Mouse (Mus musculus) yolk sac, embryonic 10.5 days (tissue): ENCODE measurements around the gene Ldah.
A peak's percentile ranks its signal among the peaks of the same experiment; 100 is the strongest.

ENCODE experiments used
- DNase-seq: peaks from one replicate; pipeline ENCODE4 v3.0.0-alpha.2; 2017; ENCODE audit warnings: low spot score

Ldah gene

DNA sequence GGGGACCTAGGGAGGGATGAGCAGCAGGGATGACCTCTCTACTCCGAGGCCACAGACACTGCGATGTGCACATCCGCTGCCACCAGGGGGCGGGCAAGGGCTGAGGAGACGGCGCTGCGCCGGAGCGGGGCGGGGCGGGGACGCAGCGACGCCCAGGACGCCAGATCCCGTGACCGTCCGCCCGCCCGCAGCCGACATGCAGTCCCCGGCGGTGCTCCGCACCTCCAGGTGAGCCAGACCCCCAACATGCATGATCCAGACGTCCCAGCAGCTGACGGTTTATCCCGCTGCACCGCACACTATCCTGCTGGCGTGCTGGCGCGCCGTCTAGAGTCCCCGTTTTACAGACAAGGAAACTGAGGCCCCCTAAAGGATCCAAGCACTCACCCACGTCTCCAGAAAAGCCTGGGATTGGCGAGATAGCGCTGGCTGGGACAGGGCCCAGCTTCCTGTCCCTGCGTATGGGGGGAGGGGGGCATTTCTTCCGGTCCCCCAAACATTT, 105.4 kb downstream of the Ldah start, which contains the start of gene Hs1bp3:
Gene Hs1bp3, plus strand, starts transcription at position 163 of the 502 bp plus-strand sequence.
- DNase-seq: peak; percentile 88

DNA sequence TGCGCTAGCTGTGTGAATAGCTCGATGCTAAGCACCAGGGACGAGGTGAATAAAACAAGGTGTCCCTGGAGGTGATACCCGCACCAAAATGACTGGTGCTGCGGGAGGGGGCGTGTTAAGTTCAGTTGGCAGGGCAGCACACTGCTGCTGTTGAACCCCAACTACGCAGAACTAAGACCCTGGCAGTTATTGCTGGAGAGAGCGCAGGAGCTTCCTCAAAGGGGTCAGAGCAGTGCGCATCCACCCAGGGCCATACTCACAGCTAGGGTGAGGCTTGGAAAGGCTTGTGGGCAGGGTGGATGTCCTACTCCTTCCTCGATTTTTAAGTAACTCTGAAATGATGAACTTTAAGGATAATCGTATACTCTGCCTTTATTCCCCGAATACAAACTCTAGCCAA, 105.9 kb downstream of the Ldah start:
- no peak for DNase-seq

DNA sequence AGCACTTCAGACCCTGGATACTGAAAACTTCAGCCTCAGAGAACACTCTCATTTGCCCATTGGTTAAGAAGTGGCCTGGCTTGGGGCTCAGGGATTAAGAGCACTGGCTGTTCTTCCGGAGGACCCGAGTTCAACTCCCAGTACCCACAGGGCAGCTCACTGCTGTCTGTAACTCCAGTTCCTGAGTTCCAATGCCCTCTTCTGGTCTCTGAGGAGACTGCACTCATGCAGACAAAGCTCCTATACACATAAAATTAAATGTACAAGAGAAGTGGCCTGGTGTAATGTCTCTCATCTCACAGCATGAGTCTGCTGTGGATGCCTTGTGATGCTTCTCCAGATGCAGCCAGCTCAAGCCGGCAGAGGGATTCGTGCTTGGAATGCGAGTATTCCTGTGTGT, 108.6 kb downstream of the Ldah start:
- DNase-seq: no peak

DNA sequence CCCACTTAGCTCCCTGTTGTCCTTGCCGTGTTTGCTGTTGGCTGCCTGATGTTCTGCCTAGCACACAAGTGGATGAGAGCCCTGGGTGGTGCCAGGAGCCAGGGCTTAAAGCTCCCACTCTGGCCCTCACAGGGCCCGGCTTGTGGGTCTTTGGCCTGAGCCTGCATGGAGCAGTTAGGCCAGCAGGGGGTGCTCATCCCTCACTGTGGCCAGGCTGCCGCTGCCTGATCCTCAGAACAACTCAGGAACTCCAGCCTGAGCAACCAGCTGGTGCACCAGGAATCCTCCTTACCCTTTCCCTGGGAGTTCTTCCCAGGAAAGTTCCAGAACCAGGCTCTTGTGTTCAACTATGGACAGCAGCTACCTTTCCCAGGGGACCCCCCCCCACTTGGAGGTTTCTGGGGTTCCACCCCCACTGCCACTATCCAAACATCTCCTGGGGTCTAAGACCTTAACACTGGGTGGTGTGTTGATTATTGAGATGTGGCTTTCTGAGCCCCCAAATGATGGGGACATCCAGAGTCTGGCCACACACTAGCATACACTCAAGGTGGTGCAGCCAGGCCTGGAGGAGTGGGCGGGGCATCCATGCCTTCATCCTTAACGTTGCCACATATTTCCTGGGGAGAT, 112.3 kb downstream of the Ldah start:
- DNase-seq: peak; percentile 46

DNA sequence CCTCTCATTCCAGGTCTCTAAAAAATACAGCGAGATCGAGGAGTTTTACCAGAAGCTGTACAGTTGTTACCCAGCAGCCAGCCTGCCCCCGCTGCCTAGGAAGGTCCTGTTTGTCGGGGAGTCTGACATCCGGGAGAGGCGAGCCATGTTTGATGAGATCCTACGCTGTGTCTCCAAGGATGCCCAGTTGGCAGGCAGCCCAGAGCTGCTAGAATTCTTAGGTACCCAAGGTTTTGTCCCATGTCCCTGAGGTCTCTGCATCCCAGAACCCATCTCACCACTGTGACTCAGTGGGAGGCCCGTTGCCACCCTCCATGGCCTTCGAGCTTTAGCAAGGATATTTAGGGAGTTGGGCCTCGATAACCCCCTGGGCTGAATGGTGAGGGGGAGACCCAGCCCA, 113.6 kb downstream of the Ldah start:
- no peak for DNase-seq

DNA sequence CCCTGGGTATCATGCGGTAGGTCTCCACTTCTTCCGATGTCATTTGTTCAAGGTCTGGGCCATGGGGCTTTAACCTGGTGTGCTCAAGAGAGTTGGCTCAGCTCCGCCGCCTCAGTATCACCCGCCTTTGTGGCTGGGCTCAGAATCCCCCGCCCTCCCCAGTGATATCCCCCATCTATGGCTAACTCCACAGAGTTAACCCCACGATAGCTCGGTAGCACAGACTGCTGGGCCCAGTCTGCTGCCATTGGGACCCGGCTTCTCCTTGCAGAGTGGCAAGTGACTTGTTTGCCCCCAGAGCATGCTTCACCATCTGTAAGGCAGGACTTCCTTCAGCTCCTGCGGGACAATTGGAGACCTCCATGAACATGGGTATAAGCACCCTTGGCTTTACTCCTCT, 116.2 kb downstream of the Ldah start:
- DNase-seq: no peak

DNA sequence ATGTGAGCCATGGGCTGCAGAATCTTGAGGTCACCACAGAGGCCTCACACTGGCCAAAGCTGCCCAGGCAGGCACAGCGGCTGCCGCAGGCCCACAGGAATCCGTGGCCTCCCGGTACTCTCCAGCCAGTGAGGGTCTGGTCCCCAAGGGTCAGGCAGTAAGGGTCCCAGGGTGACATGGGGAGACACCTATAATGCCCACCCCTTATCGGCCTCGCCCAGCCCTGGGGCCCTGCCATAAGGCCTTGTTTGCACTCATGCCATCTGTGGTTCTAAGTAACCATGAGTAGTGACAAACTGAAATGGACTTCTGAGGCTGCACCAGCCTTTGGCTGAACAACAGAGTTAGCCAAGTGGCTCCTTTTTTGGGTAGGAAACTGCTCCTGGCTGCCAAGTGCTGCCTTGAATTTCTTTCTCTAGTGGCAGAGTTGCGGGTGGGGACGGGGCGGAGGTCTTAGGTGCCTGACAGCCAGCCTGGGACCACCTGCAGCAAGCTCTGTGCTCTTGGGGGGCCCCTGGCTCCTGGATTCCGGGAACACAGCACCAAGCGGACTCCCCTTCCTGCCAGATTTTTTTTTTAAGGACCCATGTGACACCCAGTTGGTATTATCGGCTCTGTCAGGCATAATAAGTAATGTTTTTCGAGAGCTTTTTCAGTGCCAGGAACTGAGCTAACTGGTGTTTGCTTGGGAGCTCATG, 117.5 kb downstream of the Ldah start:
- no peak for DNase-seq

DNA sequence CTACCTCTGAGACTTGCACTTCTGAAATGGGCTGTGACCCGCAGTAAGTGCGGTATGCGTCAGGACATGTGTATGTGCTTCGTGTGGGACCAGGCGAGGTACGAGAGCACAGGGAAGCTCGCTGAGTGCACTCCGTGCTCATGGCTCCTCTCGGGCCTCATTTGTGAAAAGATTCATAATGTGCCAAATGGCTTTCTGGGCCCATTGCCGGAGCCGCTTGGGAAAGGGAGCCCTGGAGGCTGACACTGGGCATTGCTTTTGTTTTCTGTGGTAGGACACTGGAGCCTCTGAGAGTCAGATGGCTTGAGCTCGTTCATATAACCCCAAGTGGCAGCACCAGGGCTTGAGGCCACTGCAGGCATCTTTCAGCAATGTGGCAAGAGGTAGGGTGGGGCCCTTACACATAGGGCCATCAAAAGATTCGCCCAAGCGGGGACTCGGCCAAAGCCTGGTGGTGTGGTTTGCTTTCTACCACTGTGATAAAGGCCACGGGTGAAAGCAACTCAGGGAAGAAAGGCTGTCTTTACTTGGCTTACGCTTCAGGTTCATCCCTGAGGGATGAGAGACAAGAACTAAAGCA, 118.1 kb downstream of the Ldah start:
- DNase-seq: no peak

DNA sequence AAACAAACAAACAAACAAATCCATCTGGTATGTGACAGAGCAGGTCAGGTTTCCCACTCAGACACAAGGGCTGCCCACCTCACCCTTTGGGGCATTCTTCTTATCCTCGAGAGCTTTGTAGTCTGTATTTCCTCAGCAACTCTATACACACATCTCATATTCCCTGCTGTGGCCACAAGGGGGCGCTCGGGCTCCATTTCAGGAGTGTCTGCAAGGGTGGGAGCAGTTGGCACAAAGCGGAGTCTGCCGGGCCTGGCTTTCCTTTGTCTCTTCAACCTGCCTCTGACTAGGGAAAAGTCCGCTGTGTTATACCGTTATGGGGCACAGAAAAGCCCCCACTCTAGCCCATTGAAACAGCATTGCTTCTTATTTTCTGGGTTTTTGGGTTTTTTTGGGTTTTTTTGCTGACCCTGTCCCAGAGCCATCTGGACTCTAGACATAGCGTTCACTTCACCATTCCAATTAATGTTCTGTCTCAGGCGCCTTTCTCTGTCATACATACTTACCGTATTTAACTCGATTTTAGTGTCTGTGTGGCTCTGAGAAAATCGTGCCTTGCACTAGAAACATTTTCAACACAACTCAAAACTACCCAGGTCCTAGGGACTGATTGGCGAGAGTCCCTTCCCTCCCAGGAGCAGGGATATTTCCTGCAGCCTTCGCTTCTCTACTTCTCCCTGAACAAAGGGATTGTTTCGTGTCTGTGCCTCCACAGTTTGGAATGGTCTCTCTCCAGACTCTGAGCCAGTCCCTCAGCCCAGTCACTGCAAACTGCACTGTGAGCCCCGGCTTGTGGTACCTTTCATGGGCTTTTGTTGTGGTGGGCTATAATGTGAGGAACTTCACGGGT, 119.1 kb downstream of the Ldah start:
- peak; percentile 78 for DNase-seq

DNA sequence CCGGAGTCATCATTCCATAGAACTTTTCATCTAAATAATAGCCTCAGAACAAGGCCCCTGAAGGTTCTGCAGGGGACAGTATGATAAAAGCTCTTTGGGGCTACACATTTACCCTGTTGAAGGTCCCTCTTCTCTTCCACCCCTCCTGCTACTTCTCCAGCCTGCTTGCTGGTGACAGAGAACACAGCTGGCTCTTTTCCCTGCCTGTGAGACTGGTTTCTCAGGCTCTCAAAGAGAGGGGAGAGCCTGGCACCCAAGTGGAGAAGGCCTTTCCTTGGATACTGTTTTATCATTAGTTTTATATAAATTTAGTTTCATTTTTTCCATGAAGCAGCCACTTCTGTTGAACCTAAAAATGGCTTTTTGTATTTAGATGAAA, 119.8 kb downstream of the Ldah start:
- DNase-seq: no peak

DNA sequence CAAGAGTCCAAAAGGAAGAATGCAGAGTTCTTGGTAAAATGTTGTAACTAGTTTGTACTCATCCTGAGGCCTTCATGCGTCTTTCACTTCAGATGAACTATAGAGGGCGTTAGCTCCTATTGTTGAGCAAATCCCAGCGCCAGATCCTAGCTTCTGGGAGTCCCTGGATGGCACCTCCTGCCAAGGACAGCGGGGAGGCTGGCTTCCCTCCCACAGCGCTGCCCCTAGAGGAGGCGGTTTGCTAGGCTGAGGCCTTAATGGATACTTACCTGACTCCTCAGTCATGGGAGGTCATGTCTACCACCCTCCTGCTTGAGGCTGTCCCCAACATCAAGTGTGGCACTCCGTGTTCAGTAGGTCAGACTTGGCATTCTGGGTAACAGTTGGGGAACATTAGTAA, 121.3 kb downstream of the Ldah start:
- no peak for DNase-seq

DNA sequence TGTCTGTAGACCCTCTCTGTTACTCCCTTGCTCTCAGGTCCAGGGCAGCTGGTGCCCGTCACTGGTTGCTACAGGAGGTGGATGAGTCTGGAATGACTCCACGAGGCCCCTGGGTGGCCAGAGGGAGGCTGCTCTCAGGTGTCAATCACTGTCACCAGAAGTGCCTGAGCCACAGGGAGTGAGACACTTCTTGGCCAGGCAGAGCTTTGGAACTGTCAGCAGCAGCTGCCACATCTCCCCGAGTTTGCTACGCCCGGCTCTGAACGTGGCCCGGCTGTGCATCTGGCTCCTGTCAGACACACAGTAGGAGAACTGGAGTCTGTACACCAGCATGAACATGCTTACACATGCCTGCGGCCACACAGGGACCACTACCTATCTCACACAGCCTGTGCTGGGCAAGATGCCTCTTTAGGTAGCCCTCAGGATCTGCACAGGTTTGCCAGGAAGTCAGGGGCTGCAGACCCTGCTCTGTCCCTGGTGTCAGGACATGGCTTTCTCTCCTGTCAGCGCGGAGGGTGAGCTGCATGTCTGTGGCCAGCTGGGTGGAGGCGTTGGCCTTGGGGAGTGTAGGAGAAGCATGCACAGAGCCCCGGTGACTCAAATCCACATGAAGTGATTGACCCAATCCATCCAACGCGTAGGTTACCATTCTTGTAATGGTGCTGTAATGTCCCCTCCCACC, 123.7 kb downstream of the Ldah start:
- DNase-seq: no peak

DNA sequence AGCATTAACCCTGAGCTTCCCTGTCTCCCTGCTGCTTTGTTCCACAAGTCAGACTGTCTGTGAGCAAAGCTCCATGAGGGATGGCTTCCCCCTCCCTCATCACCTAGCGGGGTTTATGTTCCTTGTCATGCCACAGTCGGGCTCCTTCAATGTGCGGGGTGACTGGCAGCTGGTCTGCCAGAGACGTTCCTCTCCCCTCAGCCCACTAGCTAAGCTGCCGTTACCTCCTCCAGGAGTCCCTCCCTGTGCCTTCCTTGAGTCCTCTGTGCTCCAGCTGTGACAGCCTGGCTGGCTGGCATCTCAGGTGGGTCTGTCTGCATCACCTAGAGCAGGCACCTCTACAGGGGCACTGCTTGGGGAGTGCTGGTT, 124.3 kb downstream of the Ldah start:
- no peak for DNase-seq

DNA sequence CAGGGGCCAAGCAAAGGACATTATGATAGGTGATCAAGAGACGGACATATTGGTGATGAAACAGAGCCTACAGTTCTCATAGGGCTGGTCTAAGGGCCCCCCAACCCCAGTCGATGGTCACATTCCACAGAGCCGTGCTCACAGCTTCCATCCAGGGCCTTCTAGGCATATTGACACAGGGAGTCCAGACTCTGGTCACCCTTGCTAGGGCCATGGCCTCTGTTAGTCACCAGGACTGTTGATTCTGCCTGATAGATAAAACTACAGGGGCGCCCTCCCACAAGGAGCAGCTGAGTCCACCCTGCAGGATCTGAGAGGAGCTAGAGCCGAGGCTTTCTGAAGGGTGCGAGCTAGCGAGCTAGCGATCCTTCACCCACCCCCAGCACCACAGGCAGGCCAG, 125.7 kb downstream of the Ldah start:
- peak; percentile 63 for DNase-seq

DNA sequence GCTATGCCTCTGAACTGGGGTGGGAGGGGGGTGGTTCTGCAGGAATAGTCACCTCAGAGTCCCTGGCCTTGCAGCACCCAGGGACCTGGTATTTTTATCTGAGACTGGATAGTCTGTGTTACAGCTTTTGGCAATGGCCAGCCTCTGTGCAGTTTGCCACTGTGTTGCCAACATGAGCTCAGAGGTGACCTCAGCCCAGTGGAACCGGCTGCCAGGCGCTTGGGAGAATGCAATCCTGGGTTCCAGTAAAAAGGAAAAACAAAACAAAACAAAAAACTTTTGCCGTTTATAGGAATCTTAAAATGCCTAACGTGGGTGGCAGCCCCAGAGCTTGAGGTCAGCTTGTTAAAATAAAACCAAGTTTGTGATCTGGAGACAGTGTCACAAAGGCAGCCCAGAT, 126.4 kb downstream of the Ldah start:
- DNase-seq: no peak
